In genomic region chr3:107131846-107132245, GRCm38 (mm10) we compare ENCODE assay signal across 24 mouse cellular contexts. TPM values are rescaled to one million over a fixed set of nuclear protein-coding genes. Genes with fewer than 3 reads are reported as not detected.
A peak's percentile ranks its signal among the peaks of the same experiment; 100 is the strongest.
DNase-seq lines count a peak whose midpoint lies in the region; ATAC-seq and TF ChIP-seq lines count a peak whose summit lies in the region.
"Had no signal": no experiment of that assay in that cellular context is flagged by ENCODE, and none has a peak within 500 bp of the region (broad histone marks: within the 10 kb centered on the region; RNA-seq: fewer than 3 reads in every experiment).

No protein-coding gene starts in this region.

- no peaks in the 10 kb centered on the region for H3K36me3 ChIP-seq in hindbrain, embryonic 13.5 days
- no peaks in the 10 kb centered on the region for H3K36me3 ChIP-seq in hindbrain, embryonic 14.5 days (replicated peaks; ENCODE audit: control insufficient read depth, insufficient read depth)
- H3K36me3 ChIP-seq in lung, embryonic 16.5 days (ENCODE audit: control insufficient read depth, insufficient read depth, low read length), result no peaks in the 10 kb centered on the region
- H3K36me3 ChIP-seq in neural tube, embryonic 13.5 days, result no peaks in the 10 kb centered on the region
- H3K36me3 ChIP-seq in neural tube, embryonic 15.5 days, result no peaks in the 10 kb centered on the region
- H3K36me3 ChIP-seq: embryonic facial prominence, embryonic 10.5 days; embryonic facial prominence, embryonic 12.5 days; forebrain, embryonic 15.5 days had no signal

- peaks cover 12% of the 10 kb centered on the region for H3K4me1 ChIP-seq in hindbrain, embryonic 13.5 days (replicated peaks)
- H3K4me1 ChIP-seq in hindbrain, embryonic 14.5 days (replicated peaks; ENCODE audit: control insufficient read depth, insufficient read depth, low read length), result no peaks in the 10 kb centered on the region; the same call in 1 of the 2 replicates
- peaks cover 9% of the 10 kb centered on the region; the same call in 1 of the 2 replicates for H3K4me1 ChIP-seq in lung, embryonic 16.5 days (replicated peaks; ENCODE audit: control insufficient read depth, insufficient read depth, low read length)
- H3K4me1 ChIP-seq in lung, adult 2 months (ENCODE audit: control insufficient read depth, insufficient read depth, low read length), result peaks cover 5% of the 10 kb centered on the region
- peaks cover 34% of the 10 kb centered on the region for H3K4me1 ChIP-seq in neural tube, embryonic 13.5 days (replicated peaks)
- H3K4me1 ChIP-seq in neural tube, embryonic 15.5 days, result peaks cover 12% of the 10 kb centered on the region; the same call in 1 of the 2 replicates
- H3K4me1 ChIP-seq: embryonic facial prominence, embryonic 10.5 days; embryonic facial prominence, embryonic 12.5 days had no signal

- no peak for ATAC-seq in hindbrain, embryonic 13.5 days (ENCODE audit: low FRiP score)
- ATAC-seq in hindbrain, embryonic 14.5 days (ENCODE audit: low FRiP score), result no peak
- peak; percentile 31; the same call in 1 of the 2 replicates for ATAC-seq in lung, embryonic 16.5 days (ENCODE audit: low read depth)
- ATAC-seq in neural tube, embryonic 13.5 days (ENCODE audit: low read depth), result no peak; the same call in 1 of the 2 replicates
- ATAC-seq in neural tube, embryonic 15.5 days (ENCODE audit: low FRiP score), result no peak
- ATAC-seq: forebrain, embryonic 13.5 days; forebrain, embryonic 15.5 days had no signal

- WGBS in hindbrain, embryonic 13.5 days, result 75% methylated on average over 6 of the region's 6 CpGs
- 72% methylated on average over 6 of the region's 6 CpGs for WGBS in hindbrain, embryonic 14.5 days
- WGBS in lung, embryonic 16.5 days, result 28% methylated on average over 6 of the region's 6 CpGs
- WGBS in lung, adult 2 months, result 50% methylated on average over 6 of the region's 6 CpGs
- 86% methylated on average over 6 of the region's 6 CpGs for WGBS in neural tube, embryonic 13.5 days
- WGBS in neural tube, embryonic 15.5 days, result 88% methylated on average over 6 of the region's 6 CpGs

- H3K9ac ChIP-seq in hindbrain, embryonic 13.5 days, result no peak overlapping the region
- no peak overlapping the region for H3K9ac ChIP-seq in hindbrain, embryonic 14.5 days
- no peak overlapping the region for H3K9ac ChIP-seq in lung, embryonic 16.5 days (ENCODE audit: low read length)
- no peak overlapping the region for H3K9ac ChIP-seq in neural tube, embryonic 13.5 days
- H3K9ac ChIP-seq in neural tube, embryonic 15.5 days (replicated peaks), result no peak overlapping the region
- H3K9ac ChIP-seq: embryonic facial prominence, embryonic 12.5 days; forebrain, embryonic 13.5 days; forebrain, embryonic 15.5 days had no signal

- no peak for TF ChIP-seq CTCF in lung, adult 2 months (IDR thresholded peaks at IDR 0.05; ENCODE audit: insufficient read depth, low read length)

- peak overlapping the region; percentile 12; the same call in 1 of the 2 replicates for H3K27ac ChIP-seq in hindbrain, embryonic 13.5 days
- H3K27ac ChIP-seq in hindbrain, embryonic 14.5 days, result no peak overlapping the region
- H3K27ac ChIP-seq in lung, embryonic 16.5 days (ENCODE audit: low read length), result 0 out of 2 replicates have a peak overlapping the region, but pooled peaks have one; percentile 12
- H3K27ac ChIP-seq in neural tube, embryonic 13.5 days (replicated peaks), result peak overlapping the region; percentile 56; the same call in 1 of the 2 replicates
- no peak overlapping the region for H3K27ac ChIP-seq in neural tube, embryonic 15.5 days (replicated peaks)
- H3K27ac ChIP-seq: embryonic facial prominence, embryonic 10.5 days; embryonic facial prominence, embryonic 12.5 days; forebrain, embryonic 13.5 days; forebrain, embryonic 15.5 days had no signal

- H3K4me2 ChIP-seq in hindbrain, embryonic 13.5 days, result no peak overlapping the region
- no peak overlapping the region for H3K4me2 ChIP-seq in hindbrain, embryonic 14.5 days (replicated peaks)
- no peak overlapping the region for H3K4me2 ChIP-seq in lung, embryonic 16.5 days (ENCODE audit: low read depth, low read length)
- no peak overlapping the region for H3K4me2 ChIP-seq in neural tube, embryonic 13.5 days
- no peak overlapping the region for H3K4me2 ChIP-seq in neural tube, embryonic 15.5 days
- H3K4me2 ChIP-seq: embryonic facial prominence, embryonic 12.5 days; forebrain, embryonic 13.5 days; forebrain, embryonic 15.5 days had no signal

- no peaks in the 10 kb centered on the region for H3K27me3 ChIP-seq in hindbrain, embryonic 13.5 days
- H3K27me3 ChIP-seq in hindbrain, embryonic 14.5 days (ENCODE audit: control insufficient read depth, insufficient read depth, low read length), result no peaks in the 10 kb centered on the region
- H3K27me3 ChIP-seq in lung, embryonic 16.5 days (ENCODE audit: control insufficient read depth, insufficient read depth, low read depth, low read length), result no peaks in the 10 kb centered on the region
- H3K27me3 ChIP-seq in neural tube, embryonic 13.5 days, result no peaks in the 10 kb centered on the region
- H3K27me3 ChIP-seq in neural tube, embryonic 15.5 days (replicated peaks), result no peaks in the 10 kb centered on the region
- H3K27me3 ChIP-seq: embryonic facial prominence, embryonic 12.5 days; forebrain, embryonic 13.5 days; forebrain, embryonic 15.5 days had no signal

- DNase-seq in hindbrain, embryonic 14.5 days (ENCODE audit: low spot score), result no peak
- DNase-seq in lung, adult 2 months, result no peak
- DNase-seq in left cerebral cortex, postnatal 36 days (ENCODE audit: low spot score in 2 of 2), result no peak
- DNase-seq: adrenal gland, adult 2 months; adrenal gland, postnatal 10 days; adrenal gland, postnatal 25 days; cerebellum, adult 11-12 months; cerebellum, adult 9-10 months; cerebellum, postnatal 25 days had no signal

- H3K4me3 ChIP-seq in hindbrain, embryonic 13.5 days, result no peak overlapping the region
- H3K4me3 ChIP-seq in hindbrain, embryonic 14.5 days (replicated peaks; ENCODE audit: low read length), result no peak overlapping the region
- H3K4me3 ChIP-seq in lung, embryonic 16.5 days (ENCODE audit: low read length), result no peak overlapping the region
- no peak overlapping the region for H3K4me3 ChIP-seq in lung, adult 2 months (replicated peaks; ENCODE audit: extremely low read depth, low read depth, low read length)
- no peak overlapping the region for H3K4me3 ChIP-seq in neural tube, embryonic 13.5 days
- no peak overlapping the region for H3K4me3 ChIP-seq in neural tube, embryonic 15.5 days (replicated peaks)
- H3K4me3 ChIP-seq: embryonic facial prominence, embryonic 10.5 days; embryonic facial prominence, embryonic 12.5 days; forebrain, embryonic 13.5 days; forebrain, embryonic 15.5 days had no signal

- no peak for TF ChIP-seq POLR2A in lung, adult 2 months (IDR thresholded peaks at IDR 0.05; ENCODE audit: borderline replicate concordance, extremely low read depth, low read depth, low read length)

- intact Hi-C loops in left cerebral cortex, postnatal 36 days (cut with DNase I), result no loop called here

- no peaks in the 10 kb centered on the region for H3K9me3 ChIP-seq in hindbrain, embryonic 13.5 days
- no peaks in the 10 kb centered on the region for H3K9me3 ChIP-seq in hindbrain, embryonic 14.5 days (ENCODE audit: control insufficient read depth, low read length)
- no peaks in the 10 kb centered on the region for H3K9me3 ChIP-seq in lung, embryonic 16.5 days (ENCODE audit: control insufficient read depth, low read length)
- no peaks in the 10 kb centered on the region for H3K9me3 ChIP-seq in neural tube, embryonic 13.5 days
- no peaks in the 10 kb centered on the region for H3K9me3 ChIP-seq in neural tube, embryonic 15.5 days (replicated peaks)
- H3K9me3 ChIP-seq: embryonic facial prominence, embryonic 10.5 days; embryonic facial prominence, embryonic 12.5 days; forebrain, embryonic 13.5 days; forebrain, embryonic 15.5 days had no signal

RNA-seq across cellular contexts. Expression of gene Kcna2, which starts 30.9 kb away (rescaled TPM):
- 1.2 and 1.3 TPM in 2 replicates for polyA plus RNA-seq in hindbrain, embryonic 13.5 days (2015; fragmentation: Nextera tagmentation; extraction: Ambion mirVana)
- polyA plus RNA-seq in hindbrain, embryonic 14.5 days (2014; fragmentation: Nextera tagmentation; extraction: Ambion mirVana), result 1.9 and 2.0 TPM in 2 replicates
- polyA plus RNA-seq in lung, embryonic 16.5 days (2015; fragmentation: Nextera tagmentation; extraction: Ambion mirVana), result 0.72 and 0.80 TPM in 2 replicates
- 2.1 and 3.3 TPM in 2 replicates for polyA plus RNA-seq in lung, adult 2 months (2012; rRNA removed)
- 1.5 and 1.9 TPM in 2 replicates for polyA plus RNA-seq in neural tube, embryonic 13.5 days (2015; fragmentation: Nextera tagmentation; extraction: Ambion mirVana)
- 1.8 and 2.0 TPM in 2 replicates for polyA plus RNA-seq in neural tube, embryonic 15.5 days (2015; fragmentation: Nextera tagmentation; extraction: Ambion mirVana)
- 100 to 1,000 TPM; 148 to 155 TPM for total RNA-seq in left cerebral cortex, postnatal 36 days (2021)
- total RNA-seq: MEL had no signal
- polyA plus RNA-seq: C2C12 had no signal

RNA-seq across cellular contexts. Expression of gene Kcna10, which starts 51.0 kb away (rescaled TPM):
- not detected in 2 replicates for polyA plus RNA-seq in hindbrain, embryonic 13.5 days (2015; fragmentation: Nextera tagmentation; extraction: Ambion mirVana)
- not detected in 2 replicates for polyA plus RNA-seq in hindbrain, embryonic 14.5 days (2014; fragmentation: Nextera tagmentation; extraction: Ambion mirVana)
- not detected in 2 replicates for polyA plus RNA-seq in lung, embryonic 16.5 days (2015; fragmentation: Nextera tagmentation; extraction: Ambion mirVana)
- not detected in 2 replicates for polyA plus RNA-seq in lung, adult 2 months (2012; rRNA removed)
- not detected in 2 replicates for polyA plus RNA-seq in neural tube, embryonic 13.5 days (2015; fragmentation: Nextera tagmentation; extraction: Ambion mirVana)
- polyA plus RNA-seq in neural tube, embryonic 15.5 days (2015; fragmentation: Nextera tagmentation; extraction: Ambion mirVana), result not detected in 2 replicates
- under 1 TPM in 1 of 2 experiments, not detected in 1; 0.20 TPM for total RNA-seq in left cerebral cortex, postnatal 36 days (2021)
- total RNA-seq: adrenal gland, adult 2 months; adrenal gland, postnatal 10 days; adrenal gland, postnatal 25 days; adrenal gland, postnatal 4 days; ES-E14; MEL had no signal
- polyA plus RNA-seq: adrenal gland, adult 2 months; brain, embryonic 14.5 days; C2C12; embryonic facial prominence, embryonic 10.5 days; embryonic facial prominence, embryonic 12.5 days; embryonic facial prominence, embryonic 14.5 days; forebrain, embryonic 11.5 days; forebrain, embryonic 13.5 days; forebrain, embryonic 15.5 days had no signal

Comparison
In these comparisons a context has a peak if more than half of its experiments do, and no peak if none do; other contexts are left out.
1. H3K27ac ChIP-seq: peak in hindbrain, embryonic 13.5 days (single experiment), lung, embryonic 16.5 days (single experiment) and neural tube, embryonic 13.5 days (single experiment); none in hindbrain, embryonic 14.5 days (single experiment) and neural tube, embryonic 15.5 days (single experiment).